Mouse (Mus musculus): ENCODE measurements around the gene Rhox2f. TPM values are rescaled to one million over a fixed set of nuclear protein-coding genes. Genes with fewer than 3 reads are reported as not detected.
"Not testable (repeated sequence)": the region's sequence is repeated elsewhere in the genome, so short reads cannot be mapped to it uniquely, and the experiment has no call there.

The Rhox2f gene
- polyA plus RNA-seq (2016; fragmentation: Nextera tagmentation; extraction: Ambion mirVana) = not detected in 2 replicates

DNA sequence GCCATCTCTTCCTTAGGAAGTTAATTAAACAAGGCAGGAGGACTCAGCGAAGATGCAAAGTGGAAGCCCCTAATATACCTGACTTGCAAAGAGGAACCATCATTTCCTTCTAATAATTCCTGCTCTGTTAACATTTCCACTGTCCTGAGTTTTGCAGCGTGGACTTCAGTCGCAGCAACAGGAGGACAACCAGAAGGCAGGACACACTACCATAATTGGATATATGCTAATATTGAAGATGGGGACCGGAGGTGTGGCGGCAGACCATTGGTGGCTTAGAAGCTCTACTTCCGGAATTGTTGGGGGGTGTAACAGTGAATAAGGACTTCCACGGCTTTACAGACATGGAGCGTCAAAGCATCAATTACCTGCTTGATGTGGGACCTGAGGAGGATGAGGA, at the start of gene Rhox2f:
Rhox2f (plus strand) TSS at position 301 of the 400 bp plus-strand sequence.
- DNase-seq (ENCODE audit: low spot score) = not testable (repeated sequence)
- WGBS = 87% methylated on average over 8 of the region's 8 CpGs

DNA sequence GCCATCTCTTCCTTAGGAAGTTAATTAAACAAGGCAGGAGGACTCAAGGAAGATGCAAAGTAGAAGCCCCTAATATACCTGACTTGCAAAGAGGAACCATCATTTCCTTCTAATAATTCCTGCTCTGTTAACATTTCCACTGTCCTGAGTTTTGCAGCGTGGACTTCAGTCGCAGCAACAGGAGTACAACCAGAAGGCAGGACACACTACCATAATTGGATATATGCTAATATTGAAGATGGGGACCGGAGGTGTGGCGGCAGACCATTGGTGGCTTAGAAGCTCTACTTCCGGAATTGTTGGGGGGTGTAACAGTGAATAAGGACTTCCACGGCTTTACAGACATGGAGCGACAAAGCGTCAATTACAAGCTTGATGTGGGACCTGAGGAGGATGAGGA, 41.1 kb upstream of the Rhox2f start, which contains the start of gene Rhox2e:
Rhox2e (plus strand) TSS at position 301 of the 400 bp plus-strand sequence.
- WGBS = 96% methylated on average over 2 of the region's 8 CpGs
- H3K27me3 ChIP-seq (ENCODE audit: insufficient read depth, poor library complexity, severe bottlenecking); H3K27ac ChIP-seq; DNase-seq (ENCODE audit: low spot score); H3K4me3 ChIP-seq; H3K4me1 ChIP-seq; H3K9me3 ChIP-seq; H3K36me3 ChIP-seq: not testable (repeated sequence)

More for the DNA sequence above, at the start of gene Rhox2f:
- H3K9me3 ChIP-seq; H3K36me3 ChIP-seq; H3K4me3 ChIP-seq; H3K27ac ChIP-seq; H3K4me1 ChIP-seq; H3K27me3 ChIP-seq (ENCODE audit: insufficient read depth, poor library complexity, severe bottlenecking): not testable (repeated sequence)

DNA sequence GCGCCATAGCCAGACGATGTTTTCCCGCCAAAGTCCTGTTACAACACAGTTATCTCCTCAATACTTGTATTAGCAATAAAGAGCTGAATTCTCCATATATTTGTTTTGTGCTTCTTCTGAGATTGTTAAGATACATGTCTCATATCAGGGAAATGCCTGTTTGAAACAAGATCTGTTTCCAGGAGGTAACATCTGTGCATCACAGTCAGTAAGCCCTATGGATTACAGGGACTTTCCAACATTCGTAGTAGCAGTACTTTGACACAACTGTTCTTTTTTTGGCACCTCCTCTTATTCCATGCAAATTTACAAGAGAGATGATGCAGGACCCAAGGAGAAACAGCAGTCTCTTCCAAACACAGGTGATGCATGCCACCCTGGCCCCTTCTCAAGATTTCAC, 29.5 kb upstream of the Rhox2f start, which contains the start of gene Rhox3e:
Rhox3e (plus strand) TSS at position 301 of the 400 bp plus-strand sequence.
- 60% methylated on average over 1 of the region's 4 CpGs for WGBS
- DNase-seq (ENCODE audit: low spot score) = not testable (repeated sequence)

DNA sequence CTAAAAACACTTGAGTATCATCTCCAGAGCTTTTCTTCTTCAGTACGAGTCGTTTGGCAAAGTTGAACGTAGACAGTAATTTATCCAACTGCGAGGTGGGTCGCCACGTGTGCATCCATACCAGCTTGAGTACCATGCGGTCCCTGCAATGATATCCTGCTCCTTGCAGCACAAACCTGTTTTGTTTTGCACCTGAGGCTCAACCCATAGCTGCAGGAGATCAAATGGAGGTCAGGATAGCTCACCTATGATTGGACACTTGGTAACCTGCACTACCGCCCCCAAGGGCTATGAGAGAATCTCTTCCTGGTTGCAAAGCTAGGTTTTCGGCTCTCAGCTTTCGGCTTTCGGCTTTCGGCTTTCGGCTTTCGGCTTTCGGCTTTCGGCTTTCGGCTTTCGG, 14.1 kb upstream of the Rhox2f start, which contains the start of gene Rhox4e:
Rhox4e (plus strand) TSS at position 301 of the 400 bp plus-strand sequence.
- H3K27ac ChIP-seq; H3K4me3 ChIP-seq; H3K36me3 ChIP-seq; DNase-seq (ENCODE audit: low spot score); H3K4me1 ChIP-seq; H3K9me3 ChIP-seq; H3K27me3 ChIP-seq (ENCODE audit: insufficient read depth, poor library complexity, severe bottlenecking): not testable (repeated sequence)
- WGBS = 84% methylated on average over 10 of the region's 18 CpGs

More for the DNA sequence above, 29.5 kb upstream of the Rhox2f start, which contains the start of gene Rhox3e:
- H3K27me3 ChIP-seq (ENCODE audit: insufficient read depth, poor library complexity, severe bottlenecking); H3K9me3 ChIP-seq; H3K4me1 ChIP-seq; H3K4me3 ChIP-seq; H3K27ac ChIP-seq; H3K36me3 ChIP-seq: not testable (repeated sequence)

DNA sequence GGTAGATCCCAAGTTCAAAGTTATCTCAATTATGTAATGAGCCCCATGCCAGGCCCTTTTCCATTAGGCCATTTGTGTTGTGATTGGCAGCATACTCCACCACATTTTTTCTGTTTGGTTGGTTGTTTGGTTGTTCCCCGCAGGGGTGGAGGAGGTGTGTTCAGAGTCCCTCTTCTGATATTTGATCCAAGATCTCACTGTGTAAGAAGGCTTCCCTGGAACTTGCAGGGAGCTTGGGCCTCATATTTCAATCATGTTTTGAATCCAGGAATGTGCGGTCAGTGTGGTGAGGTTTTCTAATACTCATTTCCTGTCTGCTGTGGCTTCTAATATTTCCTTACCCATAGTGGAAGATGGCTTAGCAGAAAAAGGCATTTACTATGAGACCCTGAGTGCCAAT, 1.4 kb downstream of the Rhox2f start:
- not testable (repeated sequence) for DNase-seq (ENCODE audit: low spot score)

DNA sequence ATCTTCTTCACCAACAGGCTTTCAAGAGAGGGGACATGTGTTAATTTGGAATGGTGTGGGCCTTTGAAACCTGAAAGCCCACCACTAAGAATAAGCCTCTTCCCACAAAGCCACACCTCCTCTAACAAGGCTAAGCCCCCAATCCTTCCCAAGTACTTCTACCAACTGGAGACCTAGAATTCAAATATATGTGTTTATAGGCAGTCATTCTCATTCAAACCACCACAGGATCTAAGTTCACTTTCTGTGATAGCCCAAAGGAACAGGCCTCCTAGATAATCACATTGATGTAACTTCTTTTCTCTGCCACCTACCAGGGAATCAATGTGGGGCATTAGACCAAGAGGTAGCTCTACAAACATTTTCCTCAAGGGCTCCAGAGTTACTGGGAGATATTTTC, 9.5 kb downstream of the Rhox2f start, which contains the start of gene Rhox3f:
Rhox3f (plus strand) TSS at position 301 of the 400 bp plus-strand sequence.
- not testable (repeated sequence) for H3K27me3 ChIP-seq (ENCODE audit: insufficient read depth, poor library complexity, severe bottlenecking); H3K27ac ChIP-seq

More for the DNA sequence above, 1.4 kb downstream of the Rhox2f start:
- not testable (repeated sequence) for H3K27me3 ChIP-seq (ENCODE audit: insufficient read depth, poor library complexity, severe bottlenecking); H3K27ac ChIP-seq; H3K4me1 ChIP-seq; H3K4me3 ChIP-seq; H3K9me3 ChIP-seq; H3K36me3 ChIP-seq
- 59% methylated on average over 2 of the region's 2 CpGs for WGBS

DNA sequence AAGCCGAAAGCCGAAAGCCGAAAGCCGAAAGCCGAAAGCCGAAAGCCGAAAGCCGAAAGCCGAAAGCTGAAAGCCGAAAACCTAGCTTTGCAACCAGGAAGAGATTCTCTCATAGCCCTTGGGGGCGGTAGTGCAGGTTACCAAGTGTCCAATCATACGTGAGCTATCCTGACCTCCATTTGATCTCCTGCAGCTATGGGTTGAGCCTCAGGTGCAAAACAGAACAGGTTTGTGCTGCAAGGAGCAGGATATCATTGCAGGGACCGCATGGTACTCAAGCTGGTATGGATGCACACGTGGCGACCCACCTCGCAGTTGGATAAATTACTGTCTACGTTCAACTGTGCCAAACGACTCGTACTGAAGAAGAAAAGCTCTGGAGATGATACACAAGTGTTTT, 36.4 kb downstream of the Rhox2f start, which contains the start of gene Rhox4f:
Rhox4f (minus strand) TSS at position 101 of the 400 bp plus-strand sequence.
- H3K27ac ChIP-seq; H3K4me1 ChIP-seq; H3K4me3 ChIP-seq; H3K9me3 ChIP-seq; H3K36me3 ChIP-seq; H3K27me3 ChIP-seq (ENCODE audit: insufficient read depth, poor library complexity, severe bottlenecking); DNase-seq (ENCODE audit: low spot score): not testable (repeated sequence)
- WGBS = 94% methylated on average over 16 of the region's 19 CpGs

More for the DNA sequence above, 9.5 kb downstream of the Rhox2f start, which contains the start of gene Rhox3f:
- not testable (repeated sequence) for H3K4me3 ChIP-seq; H3K4me1 ChIP-seq; DNase-seq (ENCODE audit: low spot score); H3K36me3 ChIP-seq; H3K9me3 ChIP-seq

Other genes with a start within 250 kb of the Rhox2f start
- not detected in 2 replicates for gene Rhox3a2, start 191.4 kb upstream of the Rhox2f start, polyA plus RNA-seq (2016; fragmentation: Nextera tagmentation; extraction: Ambion mirVana)
- gene Rhox4a2, start 180.6 kb upstream of the Rhox2f start, polyA plus RNA-seq (2016; fragmentation: Nextera tagmentation; extraction: Ambion mirVana) = 0.75 TPM in 1 of 2 replicates, not detected in the other
- not detected in 2 replicates for gene Rhox2b, start 159.3 kb upstream of the Rhox2f start, polyA plus RNA-seq (2016; fragmentation: Nextera tagmentation; extraction: Ambion mirVana)
- 0.42 and 0.63 TPM in 2 replicates for gene Rhox4b, start 138.9 kb upstream of the Rhox2f start, polyA plus RNA-seq (2016; fragmentation: Nextera tagmentation; extraction: Ambion mirVana)
- gene Rhox2c, start 117.7 kb upstream of the Rhox2f start, polyA plus RNA-seq (2016; fragmentation: Nextera tagmentation; extraction: Ambion mirVana) = not detected in 2 replicates
- not detected in 2 replicates for gene Rhox3c, start 112.8 kb upstream of the Rhox2f start, polyA plus RNA-seq (2016; fragmentation: Nextera tagmentation; extraction: Ambion mirVana)
- not detected in 2 replicates for gene Rhox4c, start 91.1 kb upstream of the Rhox2f start, polyA plus RNA-seq (2016; fragmentation: Nextera tagmentation; extraction: Ambion mirVana)
- gene Rhox2d, start 78.0 kb upstream of the Rhox2f start, polyA plus RNA-seq (2016; fragmentation: Nextera tagmentation; extraction: Ambion mirVana) = not detected in 2 replicates
- gene Rhox4d, start 57.0 kb upstream of the Rhox2f start, polyA plus RNA-seq (2016; fragmentation: Nextera tagmentation; extraction: Ambion mirVana) = 0.10 TPM in 1 of 2 replicates, not detected in the other
- not detected in 2 replicates for gene Rhox2e, start 41.0 kb upstream of the Rhox2f start, polyA plus RNA-seq (2016; fragmentation: Nextera tagmentation; extraction: Ambion mirVana)
- not detected in 2 replicates for gene Rhox3e, start 29.4 kb upstream of the Rhox2f start, polyA plus RNA-seq (2016; fragmentation: Nextera tagmentation; extraction: Ambion mirVana)
- gene Rhox4e, start 14.0 kb upstream of the Rhox2f start, polyA plus RNA-seq (2016; fragmentation: Nextera tagmentation; extraction: Ambion mirVana) = 0.60 TPM in 1 of 2 replicates, not detected in the other
- not detected in 2 replicates for gene Rhox3f, start 9.6 kb downstream of the Rhox2f start, polyA plus RNA-seq (2016; fragmentation: Nextera tagmentation; extraction: Ambion mirVana)
- not detected in 2 replicates for gene Rhox4f, start 36.3 kb downstream of the Rhox2f start, polyA plus RNA-seq (2016; fragmentation: Nextera tagmentation; extraction: Ambion mirVana)
- gene Rhox3g, start 57.2 kb downstream of the Rhox2f start, polyA plus RNA-seq (2016; fragmentation: Nextera tagmentation; extraction: Ambion mirVana) = not detected in 2 replicates
- gene Rhox2g, start 72.1 kb downstream of the Rhox2f start, polyA plus RNA-seq (2016; fragmentation: Nextera tagmentation; extraction: Ambion mirVana) = not detected in 2 replicates
- not detected in 2 replicates for gene Rhox4g, start 79.9 kb downstream of the Rhox2f start, polyA plus RNA-seq (2016; fragmentation: Nextera tagmentation; extraction: Ambion mirVana)
- gene Rhox3h, start 97.4 kb downstream of the Rhox2f start, polyA plus RNA-seq (2016; fragmentation: Nextera tagmentation; extraction: Ambion mirVana) = not detected in 2 replicates
- not detected in 2 replicates for gene Rhox2h, start 101.9 kb downstream of the Rhox2f start, polyA plus RNA-seq (2016; fragmentation: Nextera tagmentation; extraction: Ambion mirVana)
- 14.2 and 15.1 TPM in 2 replicates for gene Rhox5, start 233.4 kb downstream of the Rhox2f start, polyA plus RNA-seq (2016; fragmentation: Nextera tagmentation; extraction: Ambion mirVana)

All from heart, embryonic 10.5 days (tissue).